Mouse (Mus musculus) embryonic facial prominence, embryonic 14.5 days (tissue): ENCODE measurements around the gene Slc25a33. TPM values are rescaled to one million over a fixed set of nuclear protein-coding genes. Genes with fewer than 3 reads are reported as not detected.

Experiments used
- ATAC-seq: fragments of 200-750 bp; cut with Nextera tagmentation; 2 replicates; pipeline ENCODE4 v1.8.0; 2017; ENCODE audit warnings: low read depth, moderate number of reproducible peaks, moderate TSS enrichment
- DNase-seq: peaks from one replicate; pipeline ENCODE4 v3.0.0-alpha.2; 2015; ENCODE audit warnings: low spot score
- H3K27ac ChIP-seq: fragments of 300-500 bp; sonication (generic); replicated peaks from 2 replicates; pipeline ENCODE4 v1.5.1; 2014; ENCODE audit warnings: low read depth, mild to moderate bottlenecking, low read length, moderate library complexity
- H3K27me3 ChIP-seq: fragments of 300-500 bp; sonication (generic); replicated peaks from 2 replicates; pipeline ENCODE4 v1.6.1; 2014; ENCODE audit warnings: low read length; ENCODE audit not compliant: control insufficient read depth, insufficient read depth
- H3K36me3 ChIP-seq: fragments of 300-500 bp; sonication (generic); 2 replicates; pipeline ENCODE4 v1.6.1; 2014; ENCODE audit warnings: low read length, mixed read lengths; ENCODE audit not compliant: control insufficient read depth, insufficient read depth
- H3K4me1 ChIP-seq: fragments of 300-500 bp; sonication (generic); 2 replicates; pipeline ENCODE4 v1.6.1; 2014; ENCODE audit warnings: antibody characterized with exemption, low read length; ENCODE audit not compliant: control insufficient read depth, insufficient read depth
- H3K4me2 ChIP-seq: fragments of 300-500 bp; sonication (generic); 2 replicates; pipeline ENCODE4 v1.6.1; 2014; ENCODE audit warnings: low read depth, mild to moderate bottlenecking, low read length, moderate library complexity, mixed read lengths
- H3K4me3 ChIP-seq: fragments of 300-500 bp; sonication (generic); 2 replicates; pipeline ENCODE4 v1.5.1; 2014; ENCODE audit warnings: low read depth, mild to moderate bottlenecking, low read length
- H3K9ac ChIP-seq: fragments of 300-500 bp; sonication (generic); 2 replicates; pipeline ENCODE4 v1.6.1; 2014; ENCODE audit warnings: low read depth, mild to moderate bottlenecking, low read length, moderate library complexity, mixed read lengths
- H3K9me3 ChIP-seq: fragments of 300-500 bp; sonication (generic); 2 replicates; pipeline ENCODE4 v1.6.1; 2016; ENCODE audit warnings: low read length; ENCODE audit not compliant: control insufficient read depth
- WGBS: fragments of 180-500 bp; shearing (Covaris S2); extraction: QIAGEN DNeasy Blood & Tissue Kit; methylation state at CpG from one replicate; pipeline ENCODE4 v1.1.7; 2014; 5-methylcytosine and 5-hydroxymethylcytosine counted together
- polyA plus RNA-seq: library from polyadenylated mRNA; unstranded; fragments of >200 nt; fragmentation: Nextera tagmentation; extraction: Ambion mirVana; gene quantifications from 2 replicates; pipeline ENCODE4 v1.2.1, GENCODE M21; 2014

Gene Slc25a33
- polyA plus RNA-seq, 1 experiment from 2014 or later, result 10.6 TPM

DNA sequence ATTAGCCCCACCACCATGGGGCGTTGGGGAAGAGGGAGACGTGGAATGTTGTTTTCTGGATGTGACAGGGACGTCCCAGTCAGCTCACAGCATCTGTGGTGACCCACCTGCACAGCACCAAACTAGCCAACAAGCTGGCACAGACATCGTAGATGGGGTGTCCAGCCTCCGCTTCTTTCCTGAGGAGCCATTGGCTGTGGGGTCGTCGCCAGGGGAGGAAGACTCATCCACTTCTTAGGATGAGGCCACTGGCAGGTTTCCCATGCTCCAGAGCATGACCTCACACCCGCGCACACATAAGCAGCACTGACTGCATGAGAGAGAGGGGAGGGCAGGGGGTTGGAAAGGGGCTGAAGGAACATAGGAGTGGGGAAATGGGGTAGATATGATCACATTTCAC lies 5.9 kb upstream of the Slc25a33 start:
- 78% methylated on average over 9 of the region's 9 CpGs for WGBS
- Histone ChIP-seq H3K27me3 (no peaks in the 10 kb centered on the region), H3K4me3 (no peak overlapping the region), H3K36me3 (no peaks in the 10 kb centered on the region), H3K9me3 (no peaks in the 10 kb centered on the region), H3K4me2 (no peak overlapping the region), H3K27ac (no peak overlapping the region), H3K9ac (no peak overlapping the region), H3K4me1 (no peaks in the 10 kb centered on the region)
- ATAC-seq (no peak), DNase-seq (no peak)

DNA sequence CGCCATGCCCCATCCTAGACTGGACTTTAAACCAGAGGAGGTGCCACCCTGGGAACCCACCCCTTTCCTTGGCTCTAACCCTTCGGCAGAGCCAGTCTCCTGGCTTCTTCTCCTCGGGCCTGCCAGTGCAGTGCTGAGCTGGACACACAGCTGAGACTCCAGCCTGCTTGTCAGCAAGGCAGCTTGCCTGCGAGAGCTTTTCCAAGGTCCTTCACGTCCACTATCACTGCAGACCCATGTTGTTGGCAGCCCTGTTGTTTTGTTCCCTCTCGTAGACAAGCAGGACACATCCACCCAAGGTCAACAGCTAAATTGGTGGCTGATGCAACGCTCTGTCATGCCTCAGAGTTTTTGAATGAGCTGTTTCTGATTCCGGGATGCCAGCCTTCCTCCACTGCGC lies 3.0 kb upstream of the Slc25a33 start:
- WGBS, result 84% methylated on average over 9 of the region's 9 CpGs
- H3K4me3 ChIP-seq, result no peak overlapping the region
- H3K4me1 ChIP-seq, result peaks cover 5% of the 10 kb centered on the region
- no peak overlapping the region for H3K27ac ChIP-seq
- no peak for ATAC-seq
- no peak overlapping the region for H3K9ac ChIP-seq
- no peak for DNase-seq
- no peaks in the 10 kb centered on the region for H3K27me3 ChIP-seq
- H3K36me3 ChIP-seq, result no peaks in the 10 kb centered on the region
- no peak overlapping the region for H3K4me2 ChIP-seq
- no peaks in the 10 kb centered on the region for H3K9me3 ChIP-seq

DNA sequence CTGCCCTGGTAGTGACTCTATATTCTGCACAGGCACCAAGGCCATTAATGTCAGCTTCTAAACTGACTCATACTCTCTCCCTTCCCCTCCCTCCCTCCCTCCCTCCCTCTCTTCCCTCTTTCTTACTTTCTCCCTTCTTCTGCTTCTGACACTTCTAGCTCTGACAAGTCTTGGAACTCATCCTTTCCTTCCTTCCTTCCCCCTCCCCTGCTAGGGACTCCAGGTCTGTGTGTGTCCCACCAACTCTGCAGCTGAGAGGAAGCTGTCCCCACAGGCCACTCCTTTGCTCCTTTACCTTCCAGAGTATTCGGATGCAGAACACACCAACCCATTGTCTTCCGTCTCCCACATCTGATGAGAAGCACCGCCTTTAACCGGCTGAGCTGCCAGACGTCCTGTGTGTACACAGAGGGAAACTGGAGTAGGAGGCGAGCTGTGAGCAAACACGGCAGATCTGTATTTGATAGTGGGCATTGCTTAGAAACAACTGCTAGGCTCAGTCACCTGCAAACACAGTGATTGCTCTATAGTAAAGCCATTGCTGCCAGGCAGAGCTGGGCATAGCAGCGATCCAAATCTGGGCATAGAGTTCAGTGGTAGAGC lies 1.8 kb upstream of the Slc25a33 start:
- H3K4me1 ChIP-seq, result peaks cover 5% of the 10 kb centered on the region
- no peak overlapping the region for H3K27ac ChIP-seq
- DNase-seq, result peak; percentile 57
- no peak overlapping the region for H3K4me3 ChIP-seq
- 20% methylated on average over 8 of the region's 8 CpGs for WGBS
- H3K27me3 ChIP-seq, result no peaks in the 10 kb centered on the region
- ATAC-seq, result no peak
- H3K36me3 ChIP-seq, result no peaks in the 10 kb centered on the region
- H3K9ac ChIP-seq, result no peak overlapping the region
- no peak overlapping the region for H3K4me2 ChIP-seq
- H3K9me3 ChIP-seq, result no peaks in the 10 kb centered on the region

DNA sequence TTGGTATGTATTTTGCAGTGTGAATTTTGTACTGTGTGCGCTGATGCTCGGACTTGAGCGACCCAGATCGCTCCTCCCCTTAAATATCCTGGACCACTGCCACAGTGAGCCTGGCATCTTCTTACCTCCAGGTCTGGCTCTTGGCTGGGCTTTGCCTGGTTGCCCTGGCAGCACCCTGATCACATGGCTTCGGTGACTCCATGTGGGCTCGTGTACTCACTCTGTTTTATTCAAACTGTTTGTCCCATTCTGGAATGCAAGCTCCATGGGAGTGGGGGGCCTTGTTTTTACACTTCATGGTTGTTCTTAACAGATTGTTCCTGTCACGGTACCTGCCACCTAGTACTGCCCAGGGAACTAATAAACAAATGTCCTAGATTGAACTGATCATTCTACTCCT lies 1.3 kb upstream of the Slc25a33 start:
- Histone ChIP-seq H3K4me3 (no peak overlapping the region), H3K27me3 (no peaks in the 10 kb centered on the region), H3K27ac (no peak overlapping the region), H3K4me1 (peaks cover 5% of the 10 kb centered on the region), H3K36me3 (no peaks in the 10 kb centered on the region), H3K9ac (no peak overlapping the region), H3K4me2 (no peak overlapping the region), H3K9me3 (no peaks in the 10 kb centered on the region)
- 67% methylated on average over 7 of the region's 7 CpGs for WGBS
- DNase-seq, result no peak
- no peak for ATAC-seq

DNA sequence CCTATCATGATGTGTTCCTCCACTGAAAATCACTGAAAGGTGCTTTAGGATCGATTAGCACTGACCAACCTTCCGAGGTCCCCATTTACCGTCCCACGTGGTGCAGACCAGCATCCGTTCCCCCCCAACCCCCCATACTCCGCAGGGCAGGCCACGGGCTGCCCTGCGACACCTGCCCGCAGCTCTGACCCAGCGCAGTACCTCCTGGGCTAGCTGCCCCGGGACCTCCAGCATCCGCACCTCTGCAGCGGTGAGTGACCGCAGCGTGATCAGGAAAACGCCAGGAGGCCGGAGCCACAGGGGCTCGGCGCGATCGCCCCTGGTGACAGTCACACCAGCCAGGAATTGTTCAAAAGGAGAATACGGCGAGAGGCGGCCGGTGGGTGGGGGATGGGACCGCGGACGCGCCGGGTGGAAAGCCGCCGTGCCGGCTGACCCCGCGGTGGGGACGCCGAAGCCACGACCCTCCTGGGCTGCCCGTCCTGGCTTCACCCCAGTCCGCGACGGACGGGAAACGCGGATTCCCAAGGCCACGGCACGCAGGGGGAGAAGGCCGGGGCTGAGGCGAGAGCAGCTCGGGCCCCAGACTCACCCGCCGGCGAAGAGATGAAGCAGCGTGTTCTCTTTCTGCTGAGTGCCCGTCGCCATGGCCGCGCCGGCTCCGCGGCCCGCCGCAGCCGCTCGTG lies 526 bp downstream of the Slc25a33 start:
- H3K4me2 ChIP-seq, result peak overlapping the region; percentile 99
- no peaks in the 10 kb centered on the region for H3K9me3 ChIP-seq
- peak overlapping the region; percentile 82 for H3K4me3 ChIP-seq
- H3K9ac ChIP-seq, result peak overlapping the region; percentile 81
- no peak; the same call in 1 of the 2 replicates for ATAC-seq
- peaks cover 5% of the 10 kb centered on the region for H3K4me1 ChIP-seq
- no peak for DNase-seq
- H3K27me3 ChIP-seq, result no peaks in the 10 kb centered on the region
- WGBS, result 1% methylated on average over 35 of the region's 65 CpGs
- H3K27ac ChIP-seq, result peak overlapping the region; percentile 83
- H3K36me3 ChIP-seq, result no peaks in the 10 kb centered on the region

DNA sequence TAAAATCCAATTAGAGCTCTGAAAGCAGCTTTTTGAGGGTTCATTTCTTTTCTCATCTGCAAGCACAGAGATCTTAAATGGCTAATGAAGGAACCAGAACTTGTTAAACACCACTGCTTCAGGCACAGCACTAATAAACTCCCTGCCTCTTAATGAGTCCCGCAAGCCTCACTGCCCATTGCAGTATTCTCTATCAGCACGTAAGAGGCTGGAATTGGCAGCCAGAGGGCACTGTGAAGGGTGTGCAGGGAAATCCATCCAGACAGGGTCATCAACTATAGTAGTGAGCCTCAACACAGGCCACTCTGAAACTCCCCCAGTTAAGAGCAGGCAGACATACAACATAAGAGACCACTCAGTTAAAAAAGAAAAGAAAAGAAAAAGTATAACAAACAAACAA lies 1.7 kb downstream of the Slc25a33 start:
- H3K36me3 ChIP-seq, result no peaks in the 10 kb centered on the region

DNA sequence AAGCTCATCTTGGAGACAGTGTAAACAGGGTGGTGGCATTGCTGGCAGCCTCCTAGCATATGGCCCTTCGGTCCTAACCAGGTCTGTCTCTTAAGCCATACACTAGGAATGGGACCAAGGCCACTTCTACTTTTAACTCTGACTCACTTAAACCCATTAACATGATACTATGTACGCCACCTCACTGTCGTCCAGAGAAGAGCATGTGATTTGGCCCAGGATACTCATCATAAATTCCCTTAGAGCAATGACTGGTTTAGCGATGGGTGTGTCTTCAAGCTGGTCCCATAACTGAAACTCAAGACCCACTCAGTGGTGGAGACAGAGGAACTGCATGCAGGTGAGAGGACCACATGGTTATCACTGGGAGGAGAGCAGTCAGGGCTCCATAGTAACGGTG lies 8.9 kb downstream of the Slc25a33 start:
- no peak for DNase-seq
- Histone ChIP-seq H3K27ac (no peak overlapping the region), H3K4me1 (no peaks in the 10 kb centered on the region), H3K4me2 (no peak overlapping the region), H3K36me3 (peaks cover 11% of the 10 kb centered on the region; the same call in 1 of the 2 replicates), H3K27me3 (no peaks in the 10 kb centered on the region), H3K9me3 (no peaks in the 10 kb centered on the region), H3K9ac (no peak overlapping the region), H3K4me3 (no peak overlapping the region)
- WGBS, result 91% methylated on average over 5 of the region's 5 CpGs
- ATAC-seq, result no peak

More for the DNA sequence above, 1.7 kb downstream of the Slc25a33 start:
- H3K4me2 ChIP-seq, result no peak overlapping the region
- no peak overlapping the region for H3K9ac ChIP-seq
- WGBS, result 29% methylated on average over 2 of the region's 2 CpGs
- no peaks in the 10 kb centered on the region for H3K27me3 ChIP-seq
- H3K4me3 ChIP-seq, result no peak overlapping the region
- peaks cover 5% of the 10 kb centered on the region for H3K4me1 ChIP-seq
- H3K9me3 ChIP-seq, result no peaks in the 10 kb centered on the region
- ATAC-seq (no peak), DNase-seq (peak; percentile 42)
- H3K27ac ChIP-seq, result no peak overlapping the region

DNA sequence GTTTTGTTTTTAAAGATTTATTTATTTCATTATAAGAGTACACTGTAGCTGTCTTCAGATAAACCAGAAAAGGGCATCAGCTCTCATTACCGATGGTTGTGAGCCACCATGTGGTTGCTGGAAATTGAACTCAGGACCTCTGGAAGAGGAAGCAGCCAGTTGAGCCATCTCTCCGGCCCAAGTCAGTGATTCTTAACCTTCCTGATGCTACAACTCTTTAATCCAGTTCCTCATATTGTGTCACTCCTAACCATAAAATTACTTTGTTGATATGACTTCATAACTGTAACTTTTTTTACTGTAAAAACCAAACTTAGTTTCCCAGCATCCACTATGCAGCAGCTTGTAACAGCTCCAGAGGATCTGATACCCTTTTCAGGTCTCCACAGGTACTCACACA lies 10.7 kb downstream of the Slc25a33 start:
- ATAC-seq (no peak), DNase-seq (no peak)
- Histone ChIP-seq H3K9me3 (no peaks in the 10 kb centered on the region), H3K27me3 (no peaks in the 10 kb centered on the region), H3K4me3 (no peak overlapping the region), H3K36me3 (peaks cover 14% of the 10 kb centered on the region; the same call in 1 of the 2 replicates), H3K4me2 (no peak overlapping the region), H3K4me1 (no peaks in the 10 kb centered on the region), H3K9ac (no peak overlapping the region), H3K27ac (no peak overlapping the region)
- WGBS, result 77% methylated on average over 2 of the region's 2 CpGs

DNA sequence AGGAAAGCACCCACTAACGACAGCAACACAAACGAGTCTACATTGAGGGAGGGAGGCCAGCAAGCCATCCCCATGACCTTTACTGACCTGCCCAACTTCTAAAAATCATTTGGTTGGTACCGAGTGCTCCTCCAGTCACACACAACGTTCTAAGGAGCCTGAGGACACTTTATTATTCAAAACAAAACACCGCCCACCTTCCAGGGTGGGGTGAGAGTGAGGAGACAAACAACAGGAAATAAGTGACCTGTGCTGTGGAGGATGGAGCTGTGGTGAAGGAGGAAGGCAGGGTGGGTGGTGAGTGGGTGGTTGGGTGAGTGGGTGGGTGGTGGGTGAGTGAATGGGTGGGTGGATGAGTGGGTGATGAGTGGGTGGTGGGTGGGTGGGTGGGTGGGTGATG lies 14.6 kb downstream of the Slc25a33 start:
- Histone ChIP-seq H3K27me3 (no peaks in the 10 kb centered on the region), H3K4me1 (no peaks in the 10 kb centered on the region), H3K4me2 (no peak overlapping the region), H3K36me3 (peaks cover 14% of the 10 kb centered on the region; the same call in 1 of the 2 replicates), H3K27ac (no peak overlapping the region), H3K9ac (no peak overlapping the region), H3K9me3 (no peaks in the 10 kb centered on the region), H3K4me3 (no peak overlapping the region)
- 65% methylated on average over 5 of the region's 5 CpGs for WGBS
- DNase-seq (no peak), ATAC-seq (no peak)
